Mouse (Mus musculus): Measurements from ENCODE around the gene Aff1.

Gene Aff1

DNA sequence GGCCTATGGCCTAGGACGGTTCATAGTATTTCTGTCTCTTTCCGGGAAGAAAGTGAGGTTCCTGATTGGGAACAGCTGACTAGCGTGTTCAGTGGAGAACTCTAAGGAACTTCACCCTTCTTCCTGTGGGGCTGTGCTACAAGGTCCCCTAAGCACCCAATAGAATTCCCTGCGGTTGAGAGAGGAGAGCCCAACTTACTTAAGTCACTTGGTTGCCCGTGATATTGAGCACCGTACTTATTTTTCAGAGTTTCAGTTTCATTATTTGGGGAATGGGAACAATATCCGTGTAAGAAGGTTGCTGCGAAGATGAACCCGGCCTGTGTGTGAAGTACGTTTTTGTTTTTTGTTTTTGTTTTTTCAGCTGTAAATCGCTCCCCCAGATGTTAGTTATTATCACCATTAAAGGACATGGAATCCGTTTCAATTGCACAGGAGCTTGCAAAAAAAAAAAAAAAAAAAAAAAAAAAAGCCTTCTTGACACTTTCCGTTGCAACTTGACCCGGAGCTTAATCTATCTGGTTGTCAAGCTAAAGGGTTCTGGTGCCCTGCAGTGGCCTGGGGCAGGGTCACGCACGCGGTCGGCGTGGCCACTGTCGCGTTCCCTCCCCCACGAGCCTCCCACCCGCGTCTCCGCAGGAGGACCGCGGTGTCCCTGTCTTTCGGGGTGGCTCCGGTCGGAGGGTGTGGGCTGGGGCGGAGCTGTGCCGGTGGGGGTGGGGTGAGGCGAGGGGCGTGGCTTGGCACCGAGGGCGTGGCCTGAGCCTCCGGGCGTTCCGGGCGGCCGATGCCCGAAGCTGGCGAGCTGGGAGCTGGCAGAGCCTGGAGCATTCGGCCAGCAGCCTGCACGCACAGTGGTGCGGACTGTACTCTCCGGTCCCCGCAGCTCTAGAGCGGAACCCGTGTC is at the start of gene Aff1:
Gene Aff1 (plus strand): TSS at position 751 of the 907 bp plus-strand sequence.
- ATAC-seq (ENCODE audit: insufficient number of reproducible peaks, low FRiP score, low TSS enrichment): peak; percentile 61

DNA sequence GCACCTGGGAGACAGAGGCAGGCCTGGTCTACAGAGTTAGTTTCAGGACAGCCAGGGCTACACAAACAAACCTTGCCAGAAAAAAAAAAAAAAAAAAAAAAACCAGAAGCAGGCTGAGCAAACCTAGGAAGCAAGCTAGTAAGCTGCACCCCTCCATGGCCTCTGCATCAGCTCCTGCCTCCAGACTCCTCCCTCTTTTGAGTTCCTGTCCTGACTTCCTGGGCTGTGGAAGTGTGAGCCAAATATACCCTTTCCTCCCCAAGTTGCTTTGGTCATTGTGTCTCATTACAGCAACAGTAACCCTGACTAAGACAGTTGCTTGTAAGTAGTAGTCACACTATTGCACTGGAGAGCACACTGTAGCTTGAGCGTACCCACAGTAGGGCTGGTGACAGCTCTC is 48.0 kb upstream of the Aff1 start:
- no peak for ATAC-seq (ENCODE audit: insufficient number of reproducible peaks, low FRiP score, low TSS enrichment)

DNA sequence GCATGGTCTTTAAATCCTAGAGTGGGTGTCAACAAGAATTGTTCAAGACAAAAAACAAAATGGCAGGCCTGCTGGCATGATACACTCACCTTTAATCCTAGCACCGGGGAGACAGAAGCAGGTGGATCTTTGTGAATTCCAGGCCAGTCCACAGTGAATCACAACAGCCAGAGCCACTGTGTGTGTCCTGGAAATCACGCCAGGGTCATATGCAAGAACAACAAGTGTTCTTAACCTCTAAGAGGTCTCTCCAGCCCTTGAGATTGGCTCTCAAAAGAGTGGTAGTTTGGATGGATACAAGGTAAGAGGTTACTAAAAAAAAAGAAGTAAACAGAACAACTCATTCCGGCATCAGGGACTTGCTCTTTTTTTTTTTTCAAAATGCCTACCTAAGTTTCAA is 44.9 kb upstream of the Aff1 start:
- no peak for ATAC-seq (ENCODE audit: insufficient number of reproducible peaks, low FRiP score, low TSS enrichment)

DNA sequence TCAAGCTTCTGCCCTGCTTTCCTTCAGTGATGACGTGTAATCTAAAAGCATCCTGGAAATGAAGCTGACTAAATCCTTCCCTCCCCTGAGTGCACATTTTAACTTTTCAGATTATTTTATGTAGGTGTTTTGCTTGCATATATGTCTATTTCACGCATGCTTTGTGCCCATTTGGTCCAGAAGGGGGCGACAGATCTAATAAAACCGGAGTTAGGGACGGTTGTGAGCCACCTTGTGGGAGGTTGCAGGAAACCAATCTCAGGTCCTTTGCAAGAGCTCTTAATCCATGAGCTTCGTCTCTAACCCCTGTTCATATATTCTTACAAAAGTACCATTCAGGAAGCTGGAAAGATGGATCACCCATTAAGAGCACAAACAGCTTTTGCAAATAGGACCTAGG is 37.9 kb upstream of the Aff1 start:
- no peak for ATAC-seq (ENCODE audit: insufficient number of reproducible peaks, low FRiP score, low TSS enrichment)

- ATAC-seq (ENCODE audit: insufficient number of reproducible peaks, low FRiP score, low TSS enrichment): no peak
Observed at GRCm38 (mm10) chr5:103654780-103655179, 37.4 kb upstream of the Aff1 start.

- ATAC-seq (ENCODE audit: insufficient number of reproducible peaks, low FRiP score, low TSS enrichment): peak; percentile 20; the same call in 1 of the 2 replicates
Observed at GRCm38 (mm10) chr5:103655346-103656118, 36.6 kb upstream of the Aff1 start, which contains the start of gene 1700016H13Rik. TSS of gene 1700016H13Rik (minus strand) at chr5:103656010.

- no peak for ATAC-seq (ENCODE audit: insufficient number of reproducible peaks, low FRiP score, low TSS enrichment)
Observed at GRCm38 (mm10) chr5:103658921-103659320, 33.3 kb upstream of the Aff1 start.

DNA sequence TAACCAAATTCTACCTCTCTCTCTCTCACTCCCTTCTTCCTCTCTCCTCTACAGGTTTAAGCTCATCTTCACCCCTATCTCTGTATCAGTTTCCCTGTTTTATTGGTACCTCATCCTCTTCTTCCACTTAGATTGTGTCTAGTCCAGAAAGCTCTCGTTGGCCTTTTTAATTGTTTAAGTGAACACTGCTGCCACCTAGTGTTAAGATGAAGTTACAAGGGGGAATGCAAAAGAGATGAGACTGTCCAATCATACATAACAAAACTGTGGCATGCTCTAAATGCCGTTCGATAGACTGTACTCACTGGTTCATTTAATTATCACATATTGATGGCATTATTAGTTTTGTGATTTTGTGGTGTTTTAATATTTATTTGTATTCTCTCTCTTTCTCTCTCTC is 32.6 kb upstream of the Aff1 start:
- ATAC-seq (ENCODE audit: insufficient number of reproducible peaks, low FRiP score, low TSS enrichment): no peak

DNA sequence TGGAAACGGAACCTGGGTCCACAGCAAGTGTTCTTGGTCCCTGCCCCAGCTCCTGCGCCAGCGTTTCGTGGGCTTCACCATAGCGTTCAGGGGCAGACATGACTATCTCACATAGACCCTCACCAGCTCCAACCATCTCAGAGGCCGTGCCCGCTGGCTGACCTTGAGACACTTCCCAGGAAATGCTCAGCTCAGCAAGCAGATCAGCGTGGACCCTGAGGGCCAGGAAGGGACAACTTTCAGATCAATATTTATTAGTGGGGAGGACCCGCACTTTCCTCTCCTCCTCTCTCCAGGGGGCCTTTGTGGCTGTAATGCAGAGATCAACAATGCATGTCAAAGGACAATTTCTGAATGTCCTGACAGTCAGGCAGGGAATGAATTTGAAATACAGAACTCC is 27.2 kb upstream of the Aff1 start:
- no peak for ATAC-seq (ENCODE audit: insufficient number of reproducible peaks, low FRiP score, low TSS enrichment)

- ATAC-seq (ENCODE audit: insufficient number of reproducible peaks, low FRiP score, low TSS enrichment): no peak
Observed at GRCm38 (mm10) chr5:103665876-103666275, 26.3 kb upstream of the Aff1 start.

- ATAC-seq (ENCODE audit: insufficient number of reproducible peaks, low FRiP score, low TSS enrichment): no peak
Observed at GRCm38 (mm10) chr5:103671858-103672257, 20.3 kb upstream of the Aff1 start.

- no peak for ATAC-seq (ENCODE audit: insufficient number of reproducible peaks, low FRiP score, low TSS enrichment)
Observed at GRCm38 (mm10) chr5:103673611-103674010, 18.6 kb upstream of the Aff1 start.

DNA sequence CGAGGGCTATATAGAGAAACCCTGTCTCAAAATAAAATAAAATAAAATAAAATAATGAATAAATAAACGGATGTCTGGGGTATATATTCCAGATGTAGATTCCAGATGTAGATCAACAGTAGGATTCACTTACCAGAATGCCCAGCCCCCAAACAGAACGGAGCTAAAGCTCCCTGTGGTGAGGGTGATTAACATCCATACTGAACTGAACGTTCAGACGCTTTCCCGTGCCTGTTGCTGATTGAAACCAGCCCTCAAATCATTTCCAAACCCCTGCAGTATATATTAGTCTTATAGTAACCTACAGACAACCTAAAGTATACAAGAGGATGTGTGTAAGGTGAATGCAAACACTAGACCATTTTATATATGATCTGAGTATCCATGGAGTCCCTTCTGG is 17.7 kb upstream of the Aff1 start:
- ATAC-seq (ENCODE audit: insufficient number of reproducible peaks, low FRiP score, low TSS enrichment): no peak

DNA sequence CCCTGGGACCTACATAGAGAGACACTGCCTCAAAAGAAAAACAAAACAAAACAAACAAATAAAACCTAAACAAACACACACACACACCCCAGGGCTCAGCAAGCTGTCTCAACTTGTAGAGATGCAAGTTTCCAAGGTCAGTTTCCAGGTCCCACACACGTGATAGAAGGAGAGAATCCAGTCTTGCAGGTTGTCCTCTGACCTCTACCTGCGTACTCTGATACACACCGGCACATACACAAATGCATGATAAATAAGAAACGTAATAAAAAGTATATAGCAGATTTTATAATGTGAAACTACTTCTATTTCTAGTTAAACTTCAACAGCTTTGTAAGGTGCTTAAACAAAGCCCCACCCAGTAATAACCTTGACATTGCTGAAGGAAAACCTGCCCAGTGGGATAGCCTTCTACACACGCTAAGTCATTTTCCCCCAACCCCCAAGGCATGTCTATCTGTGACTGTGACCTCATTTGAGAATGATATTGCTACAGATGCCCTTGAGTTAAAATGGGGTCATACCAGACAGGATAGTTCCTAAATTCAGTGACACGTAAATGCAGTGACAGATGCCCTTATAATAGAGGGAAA is 15.8 kb upstream of the Aff1 start:
- ATAC-seq (ENCODE audit: insufficient number of reproducible peaks, low FRiP score, low TSS enrichment): no peak

DNA sequence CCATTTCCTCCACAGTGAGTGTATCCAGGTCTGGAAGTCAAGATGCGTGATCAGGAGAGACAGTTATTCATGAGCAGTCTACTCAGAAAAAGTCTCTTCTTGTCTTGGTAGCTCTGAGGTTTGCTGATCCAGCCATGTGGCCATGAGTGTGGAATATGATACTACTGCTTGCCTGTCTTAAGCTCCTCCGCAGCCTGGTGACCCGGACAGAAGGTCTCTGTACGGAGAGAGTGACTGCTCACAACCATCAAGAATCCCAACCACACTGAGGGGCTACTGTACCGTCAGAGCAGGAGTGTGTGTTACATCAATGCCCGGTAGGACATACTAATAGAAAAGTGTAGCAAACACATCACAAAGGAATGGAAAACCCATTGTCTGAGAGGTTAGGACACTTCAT is 14.3 kb upstream of the Aff1 start:
- ATAC-seq (ENCODE audit: insufficient number of reproducible peaks, low FRiP score, low TSS enrichment): no peak

DNA sequence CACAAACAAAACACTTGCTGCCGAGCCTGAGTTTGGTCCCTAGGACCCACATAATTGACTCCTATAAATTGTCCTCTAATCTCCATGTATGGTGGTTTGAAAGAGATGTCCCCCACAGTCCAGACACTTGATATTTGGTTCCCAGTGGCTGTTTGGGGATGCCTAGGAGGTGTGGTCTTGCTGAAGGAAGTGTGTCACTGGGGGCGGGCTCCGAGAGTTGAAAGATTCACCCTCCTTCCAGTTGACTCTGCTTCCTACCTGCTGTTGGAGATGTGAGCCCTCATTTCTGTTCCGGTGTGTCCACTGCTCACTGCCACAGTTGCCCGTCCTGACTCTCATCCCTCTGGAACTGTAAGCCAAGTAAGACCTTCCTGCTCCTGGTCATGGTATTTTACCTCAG is 13.2 kb upstream of the Aff1 start:
- ATAC-seq (ENCODE audit: insufficient number of reproducible peaks, low FRiP score, low TSS enrichment): no peak

DNA sequence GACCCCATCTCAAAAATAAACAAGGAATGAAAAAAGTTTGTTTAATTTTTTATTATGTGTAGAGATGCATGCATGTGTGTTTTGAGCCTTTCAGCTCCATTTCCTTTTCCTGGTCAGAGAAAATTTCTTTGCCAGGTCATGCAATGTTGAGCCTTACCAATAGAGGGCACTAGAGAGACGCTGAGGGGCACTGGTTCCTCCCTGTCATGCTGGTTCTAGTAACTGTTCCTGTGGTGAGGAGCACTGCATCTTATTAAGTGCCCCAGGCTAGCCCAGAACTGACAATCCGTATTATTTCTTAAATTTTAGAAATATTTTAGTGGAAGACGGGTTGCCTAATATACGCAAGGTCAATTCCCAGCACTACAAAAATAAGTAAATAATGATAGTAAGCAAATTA is 11.8 kb upstream of the Aff1 start:
- peak; percentile 56; the same call in 1 of the 2 replicates for ATAC-seq (ENCODE audit: insufficient number of reproducible peaks, low FRiP score, low TSS enrichment)

GRCm38 (mm10) chr5:103681824-103682223 is 10.3 kb upstream of the Aff1 start:
- ATAC-seq (ENCODE audit: insufficient number of reproducible peaks, low FRiP score, low TSS enrichment): no peak

GRCm38 (mm10) chr5:103689645-103690044 is 2.5 kb upstream of the Aff1 start:
- no peak for ATAC-seq (ENCODE audit: insufficient number of reproducible peaks, low FRiP score, low TSS enrichment)

GRCm38 (mm10) chr5:103690190-103690589 is 2.0 kb upstream of the Aff1 start:
- no peak for ATAC-seq (ENCODE audit: insufficient number of reproducible peaks, low FRiP score, low TSS enrichment)

- no peak for ATAC-seq (ENCODE audit: insufficient number of reproducible peaks, low FRiP score, low TSS enrichment)
Observed at GRCm38 (mm10) chr5:103691171-103691570, 1.0 kb upstream of the Aff1 start.
